Mouse (Mus musculus) heart, adult 2 months (tissue): Measurements from ENCODE around the gene Tbx6.

Source experiments
- CTCF ChIP-seq: fragments of 200-600 bp; IDR thresholded peaks from 2 replicates; pipeline ENCODE4 v1.8.1; 2022; ENCODE audit warnings: antibody characterized with exemption, mild to moderate bottlenecking, moderate library complexity
- POLR2A ChIP-seq: fragments of 200-500 bp; IDR thresholded peaks from 2 replicates; pipeline ENCODE4 v1.6.1; 2011; ENCODE audit warnings: mild to moderate bottlenecking, low read depth, low read length, control low read depth; ENCODE audit not compliant: insufficient read depth

- no peak for TF ChIP-seq CTCF
- TF ChIP-seq POLR2A, result no peak
These were observed 32.5 kb upstream of the Tbx6 start for GRCm38 (mm10) chr7:126748824-126749223.
